Mouse (Mus musculus) adrenal gland, postnatal 25 days (tissue): ENCODE results near the gene Spag7. TPM values are rescaled to one million over a fixed set of nuclear protein-coding genes. Genes with fewer than 3 reads are reported as not detected.

Experiments
- DNase-seq: peaks from one replicate; pipeline ENCODE4 v3.0.0; 2021; ENCODE audit warnings: mixed read lengths
- total RNA-seq: library from RNA; stranded (reverse); gene quantifications from 2 replicates; pipeline ENCODE4 v1.2.3, GENCODE M21; 2021

Spag7 gene
- total RNA-seq, 1 experiment from 2014 or later: 88.3 TPM

DNA sequence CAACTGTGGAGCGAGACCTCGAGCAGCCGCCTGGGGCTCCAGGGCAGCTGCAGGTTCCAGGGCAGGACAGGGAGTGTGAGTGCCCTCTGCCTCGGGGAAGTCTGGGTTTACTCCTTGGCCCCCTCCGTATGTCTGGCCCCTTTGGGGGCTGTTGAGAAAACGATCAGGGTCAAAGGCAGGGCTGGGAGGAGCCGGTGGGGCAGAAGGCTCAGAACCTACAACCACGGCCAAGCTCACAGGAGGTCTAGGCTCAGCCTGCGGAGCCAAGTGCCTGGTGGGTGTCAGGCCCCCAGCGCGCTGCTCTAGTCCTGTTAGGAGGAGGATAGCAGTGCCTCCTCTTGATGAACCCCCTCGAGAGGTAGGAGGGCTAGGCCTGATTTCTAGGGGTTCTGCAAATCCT, 12.0 kb upstream of the Spag7 start:
- DNase-seq: no peak

DNA sequence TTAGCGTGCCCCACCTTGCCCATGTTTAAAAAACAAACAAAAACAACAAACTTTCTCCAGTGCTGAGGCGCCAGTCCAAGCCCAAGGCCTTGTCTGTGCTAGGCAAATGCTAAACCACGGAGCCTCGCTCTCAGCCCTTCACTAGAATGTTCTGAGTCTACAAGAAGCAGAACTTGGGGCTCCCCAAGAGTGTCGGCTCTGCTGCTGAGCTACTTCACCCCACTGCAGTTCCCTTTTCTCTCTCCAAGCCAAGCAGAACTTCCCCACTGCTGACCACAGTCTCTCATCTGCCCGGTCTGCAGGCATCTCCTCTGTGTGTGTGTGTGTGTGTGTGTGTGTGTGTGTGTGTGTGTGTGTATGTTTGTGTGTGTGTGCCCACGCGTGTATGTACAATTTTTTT, 10.7 kb upstream of the Spag7 start:
- no peak for DNase-seq

DNA sequence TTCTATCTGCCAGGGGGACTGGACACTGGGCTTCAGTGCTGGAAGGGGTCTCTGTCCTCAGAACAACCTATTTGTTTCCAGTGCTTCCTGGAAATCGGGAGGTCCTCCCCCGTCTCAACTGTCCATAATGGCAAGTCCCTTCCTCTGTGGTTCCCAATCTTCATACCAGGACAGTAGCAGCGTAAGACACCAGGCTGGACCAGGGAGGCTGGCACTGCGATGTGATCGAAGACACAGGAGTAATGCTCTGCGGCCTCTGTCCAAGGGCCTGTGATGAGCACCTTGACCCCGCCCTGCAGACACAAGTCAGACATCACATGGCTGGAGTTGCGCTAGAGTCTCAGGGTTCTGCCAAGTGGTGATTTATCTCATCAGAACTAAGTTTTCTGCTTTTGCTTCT, 10.1 kb upstream of the Spag7 start:
- DNase-seq: no peak

DNA sequence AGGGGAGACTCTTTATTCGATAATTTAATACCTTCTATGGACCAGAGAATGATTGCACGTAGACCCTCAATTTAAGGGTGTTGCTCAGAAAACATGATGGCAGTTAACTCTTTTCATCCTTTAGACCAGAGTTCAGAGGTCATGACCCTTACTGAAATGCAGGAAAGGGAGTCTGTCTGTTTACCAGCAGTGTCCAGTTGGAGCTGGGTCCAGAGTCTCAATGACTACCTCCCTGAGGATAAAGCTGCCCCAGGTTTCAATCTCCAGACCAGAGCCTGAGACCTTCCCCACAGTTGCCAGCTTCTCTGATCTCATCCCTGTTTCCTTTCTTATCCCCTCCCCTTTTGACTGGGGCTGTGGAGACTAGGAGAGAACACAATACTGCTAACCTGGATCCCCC, 9.4 kb upstream of the Spag7 start:
- no peak for DNase-seq

DNA sequence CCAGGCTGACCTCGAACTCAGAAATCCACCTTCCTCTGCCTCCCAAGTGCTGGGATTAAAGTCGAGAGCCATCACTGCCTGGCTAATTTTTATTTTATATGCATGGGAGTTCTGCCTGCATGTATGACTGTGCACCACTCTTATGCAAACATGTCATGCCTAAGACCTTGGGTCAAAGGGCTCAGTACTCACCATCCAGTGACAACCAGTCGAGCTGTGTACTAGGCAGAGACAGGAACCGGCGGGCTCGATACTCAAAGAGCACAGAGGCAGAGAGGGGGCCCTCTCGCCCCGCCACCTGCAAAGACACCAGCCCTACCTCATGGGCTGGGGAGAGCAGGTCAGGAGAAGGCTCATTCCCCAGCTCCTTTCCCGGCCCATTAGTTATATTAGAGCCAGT, 8.9 kb upstream of the Spag7 start:
- DNase-seq: no peak

DNA sequence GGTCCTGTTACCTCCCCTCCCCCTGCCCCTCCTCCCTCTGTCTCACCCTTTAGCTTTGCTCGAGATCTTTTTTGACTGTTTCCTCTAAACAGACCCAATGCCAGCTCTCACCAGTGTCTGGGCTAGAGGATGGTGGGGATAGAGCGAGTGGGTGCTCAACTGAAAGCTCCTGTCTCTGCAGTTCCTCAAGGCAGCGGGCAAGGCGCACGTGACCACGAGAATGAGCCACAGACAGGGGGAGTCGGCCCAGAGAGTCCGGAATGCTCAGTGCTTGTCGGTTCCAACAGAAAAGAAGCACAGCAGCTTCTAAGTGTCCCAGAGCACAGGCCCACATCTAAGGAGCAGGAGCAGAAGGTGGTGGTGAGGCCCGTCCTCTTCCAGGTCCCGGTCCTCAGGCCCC, 5.3 kb upstream of the Spag7 start:
- no peak for DNase-seq

DNA sequence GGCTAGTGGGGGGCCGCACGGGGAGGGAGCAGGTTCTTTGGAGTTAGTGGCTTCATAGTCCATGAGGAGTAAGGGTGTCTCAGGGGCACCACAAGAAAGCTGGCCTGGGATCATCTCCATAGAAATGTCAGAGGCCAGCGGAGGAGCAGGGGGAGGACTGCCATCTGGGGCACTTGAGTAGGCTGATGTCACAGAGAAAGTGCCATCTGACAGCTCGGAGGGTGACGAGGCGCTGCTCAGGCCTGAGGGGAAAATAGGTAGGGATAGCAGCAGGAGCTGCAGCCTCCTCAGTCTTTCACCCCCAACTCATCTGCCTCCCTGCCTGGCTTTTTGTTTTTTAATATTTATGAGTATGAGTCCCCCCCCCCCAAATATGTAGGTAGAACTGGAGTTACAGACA, 4.8 kb upstream of the Spag7 start:
- DNase-seq: no peak

DNA sequence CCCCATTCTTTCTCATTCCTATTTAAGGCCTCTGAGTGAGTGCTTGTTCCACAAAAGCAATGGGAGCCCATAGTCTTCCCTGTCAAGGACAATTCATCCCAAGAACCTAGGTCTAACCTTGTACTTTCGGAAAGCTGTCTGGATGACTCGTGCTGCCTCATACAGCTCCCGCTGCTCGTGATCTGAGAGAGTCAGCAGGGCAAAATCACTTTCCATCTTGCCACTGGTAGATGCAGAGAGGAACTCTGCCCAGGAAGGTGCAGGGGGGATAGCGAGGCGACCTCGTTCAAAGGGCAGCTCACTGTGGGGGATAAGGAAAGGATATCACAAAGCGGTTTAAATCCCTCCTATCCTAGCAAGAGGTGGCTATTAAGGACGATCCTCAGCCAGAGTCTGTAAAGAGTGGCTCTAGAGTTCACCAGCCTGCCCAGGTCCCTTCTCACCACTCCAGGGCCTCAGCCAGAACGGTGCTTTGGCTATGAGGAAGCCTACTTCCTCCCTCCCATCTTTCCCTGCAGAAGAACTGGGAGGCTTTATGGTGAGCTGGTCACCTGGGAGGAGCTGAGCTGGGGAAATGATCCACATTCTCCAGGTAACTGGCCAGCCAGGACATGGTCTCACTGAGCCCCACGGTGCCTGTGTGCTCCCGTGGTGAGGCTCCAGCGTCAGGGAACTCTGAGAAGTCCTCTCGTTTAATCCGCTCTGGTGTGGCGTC, 2.3 kb upstream of the Spag7 start:
- DNase-seq: no peak

DNA sequence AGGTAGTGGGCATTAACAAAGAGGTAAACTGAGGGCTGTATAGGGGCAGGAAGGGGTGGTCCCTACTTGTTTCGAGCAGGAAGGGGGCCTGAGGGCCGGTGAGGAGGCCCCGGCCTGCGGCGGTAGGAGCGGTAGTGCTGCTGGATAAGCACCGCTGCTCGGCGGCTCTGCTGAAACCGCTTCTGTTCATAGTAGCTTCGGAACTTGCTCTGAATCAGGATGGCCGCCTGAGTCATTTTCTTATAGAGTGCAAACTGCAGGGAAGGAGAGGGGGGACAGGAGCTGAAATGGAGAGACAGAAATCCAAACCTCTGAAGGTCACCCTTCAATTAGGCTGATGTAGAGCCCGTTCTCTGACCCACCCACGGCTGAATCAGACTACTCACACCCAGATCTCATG, 1.3 kb upstream of the Spag7 start:
- DNase-seq: no peak

DNA sequence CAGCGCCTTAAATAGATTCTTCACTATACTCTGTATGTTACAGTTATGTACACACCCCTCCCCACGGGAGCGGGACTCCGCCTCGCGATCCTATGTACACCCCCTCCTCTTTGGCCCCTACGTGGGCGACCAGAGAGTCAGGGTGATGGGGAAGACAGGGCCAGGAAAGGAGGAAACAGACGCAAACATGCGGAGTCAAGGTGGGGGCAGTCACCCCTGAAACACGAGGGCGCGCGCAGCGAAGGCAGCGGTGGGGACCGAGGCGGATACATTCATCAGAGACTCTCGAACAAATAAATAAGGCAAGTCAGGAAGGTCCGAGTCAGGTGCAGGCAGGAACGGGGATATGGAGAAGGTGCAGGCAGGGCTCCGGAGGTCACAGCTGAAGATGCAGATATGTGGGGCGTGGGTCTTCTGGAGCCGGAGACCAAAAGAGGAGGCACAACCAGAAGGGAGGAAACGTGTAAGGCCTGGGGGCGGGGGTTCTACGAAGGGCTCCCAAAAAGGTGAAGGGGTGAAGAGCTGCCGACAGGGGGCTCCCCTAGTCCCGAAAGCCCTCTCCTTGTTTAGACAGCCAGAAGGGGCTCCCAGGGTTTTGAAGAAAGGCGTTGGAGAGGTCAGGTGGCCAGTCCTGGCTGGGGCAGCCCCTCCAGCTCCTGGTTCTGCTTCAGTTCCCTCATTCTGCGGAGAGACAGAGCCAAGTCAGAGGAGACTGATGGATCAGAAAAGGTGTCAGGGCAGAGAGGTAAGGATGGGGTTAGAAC, 548 bp upstream of the Spag7 start:
- peak; percentile 73 for DNase-seq

DNA sequence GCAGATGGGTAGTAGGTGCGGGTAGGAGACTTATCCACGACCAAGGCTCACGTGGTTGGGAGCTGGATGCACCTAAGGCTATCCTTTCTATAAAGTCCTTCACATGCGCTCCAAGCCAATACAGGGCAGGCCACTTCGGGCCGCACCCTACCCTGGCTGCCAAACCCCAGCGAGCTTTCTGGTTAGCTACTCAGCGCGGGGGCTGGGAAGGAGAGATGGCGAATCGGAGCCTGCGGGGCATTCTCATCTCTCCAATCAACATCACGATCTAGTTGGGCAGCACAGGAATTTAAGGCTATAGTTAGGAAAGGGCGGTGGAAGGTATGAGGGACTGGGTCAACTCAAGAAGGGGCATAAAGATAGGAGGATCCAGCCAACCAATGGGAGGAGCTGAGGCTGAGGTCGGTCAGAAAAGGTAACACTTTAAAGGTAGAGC, 863 bp downstream of the Spag7 start:
- DNase-seq: peak; percentile 67

DNA sequence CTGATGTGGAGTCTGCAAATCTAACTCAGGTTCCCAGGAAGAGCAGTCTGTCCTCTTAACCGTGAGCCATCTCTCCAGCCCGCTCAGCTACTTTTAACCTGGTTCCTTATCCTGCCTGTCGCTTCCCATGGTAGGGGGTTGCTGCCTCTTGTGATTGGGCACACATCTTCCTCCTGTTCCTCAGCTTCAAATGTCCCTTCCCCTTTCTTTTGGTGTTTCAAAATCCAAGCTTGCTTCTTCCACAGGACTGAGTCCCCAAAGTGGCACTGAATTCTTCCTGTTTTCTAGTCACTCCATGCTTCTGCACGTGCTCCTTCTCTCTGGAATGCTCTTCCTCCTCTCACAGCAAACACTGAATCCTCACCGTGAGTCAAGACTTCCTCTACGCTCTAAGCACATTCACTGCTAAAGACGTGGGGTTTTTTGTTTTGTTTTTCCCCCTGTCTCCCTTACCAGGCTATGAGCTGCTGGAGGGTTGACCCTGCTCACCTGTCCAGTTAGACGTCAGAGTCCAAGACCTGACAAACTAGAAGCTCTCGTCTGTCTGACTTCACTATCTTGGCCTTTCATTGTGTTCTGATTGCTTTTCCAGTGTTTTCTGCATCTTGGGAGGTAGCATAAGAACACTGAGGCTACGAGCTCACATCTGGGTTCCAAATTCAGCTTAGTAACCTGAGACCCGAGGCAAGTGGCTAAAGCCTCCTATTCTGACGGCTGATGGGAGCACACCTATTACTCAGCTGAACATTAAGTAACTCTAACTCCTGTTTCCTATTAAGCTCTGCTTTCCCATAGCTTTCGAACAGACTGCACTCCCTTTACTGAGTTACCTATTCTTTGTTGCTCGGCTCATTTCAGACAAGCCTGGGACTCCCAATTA, 1.7 kb downstream of the Spag7 start:
- no peak for DNase-seq

DNA sequence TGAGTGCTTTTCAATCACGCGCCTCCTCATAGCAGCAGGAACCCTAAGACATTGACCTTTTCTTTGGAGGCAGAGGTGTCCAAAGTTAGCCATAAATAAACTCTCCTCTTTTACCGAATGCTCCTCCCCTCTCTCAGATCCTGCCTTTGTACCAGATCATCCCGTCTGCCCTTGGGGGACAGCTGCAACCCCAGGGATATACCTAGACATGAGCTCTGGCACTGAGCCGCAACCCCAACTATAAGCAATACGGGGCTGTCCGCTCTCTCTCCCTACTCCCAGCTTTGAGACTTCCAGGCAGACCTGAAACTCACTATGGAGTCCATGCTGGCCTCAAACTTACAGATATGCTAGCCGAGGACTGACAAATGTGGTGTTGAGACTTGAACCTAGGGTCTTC, 2.5 kb downstream of the Spag7 start:
- DNase-seq: no peak

DNA sequence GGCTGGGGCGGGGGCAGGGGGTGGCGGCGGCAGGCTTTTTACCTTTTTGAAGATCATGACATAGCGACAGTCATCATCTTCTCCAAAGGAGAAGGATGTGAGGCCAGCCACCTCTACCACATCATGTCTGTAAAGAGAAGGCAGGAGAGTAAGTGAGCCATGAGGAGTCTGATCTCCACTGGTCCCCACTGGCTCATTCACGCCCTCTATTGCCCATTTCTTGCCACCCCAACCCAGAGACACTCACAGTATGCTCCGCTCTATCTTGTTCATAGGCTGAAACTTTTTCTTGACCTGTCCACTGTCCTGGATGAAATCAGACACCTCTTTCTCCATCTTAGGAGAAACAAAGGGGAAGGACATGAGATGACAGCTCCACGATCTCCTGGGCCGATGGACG, 4.5 kb downstream of the Spag7 start:
- DNase-seq: no peak

DNA sequence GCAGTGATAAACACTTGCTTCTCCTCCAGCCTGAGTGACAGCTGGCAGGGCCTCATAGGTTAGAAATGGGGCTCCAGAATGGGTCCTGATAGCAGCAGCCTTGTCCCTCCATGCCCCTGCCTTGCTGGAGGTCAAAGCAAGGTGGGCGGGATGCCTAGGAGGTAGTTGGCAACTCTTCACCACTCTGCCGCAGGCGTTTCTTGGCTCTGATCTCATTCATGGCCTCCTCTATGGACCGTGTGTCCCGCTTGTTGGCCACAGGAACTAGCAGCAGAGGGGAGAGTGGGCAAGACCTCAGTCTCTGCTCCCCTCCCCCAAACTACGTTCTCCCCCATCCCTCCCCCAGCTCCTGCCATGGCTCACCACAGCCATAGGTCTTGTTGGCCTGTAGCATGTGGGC, 5.3 kb downstream of the Spag7 start:
- DNase-seq: no peak

DNA sequence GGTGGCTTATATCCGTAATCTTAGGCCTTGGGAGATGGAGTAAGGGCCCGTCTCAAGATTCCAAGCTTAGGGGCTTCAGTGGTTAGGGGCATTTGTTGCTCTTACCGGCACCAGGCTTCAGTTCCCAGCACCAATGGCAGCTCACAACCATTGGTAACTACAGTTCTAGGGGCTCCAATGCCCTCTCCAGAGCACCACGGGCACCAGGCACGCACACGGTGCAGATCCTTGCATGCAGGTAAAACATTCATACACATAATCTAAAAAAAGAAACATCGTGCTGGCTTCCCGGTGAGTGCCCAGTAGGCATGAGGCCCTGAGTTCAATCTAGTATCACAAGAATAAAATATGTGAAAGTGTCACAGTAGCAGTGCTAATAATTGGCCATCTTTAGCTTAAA, 6.1 kb downstream of the Spag7 start:
- no peak for DNase-seq

DNA sequence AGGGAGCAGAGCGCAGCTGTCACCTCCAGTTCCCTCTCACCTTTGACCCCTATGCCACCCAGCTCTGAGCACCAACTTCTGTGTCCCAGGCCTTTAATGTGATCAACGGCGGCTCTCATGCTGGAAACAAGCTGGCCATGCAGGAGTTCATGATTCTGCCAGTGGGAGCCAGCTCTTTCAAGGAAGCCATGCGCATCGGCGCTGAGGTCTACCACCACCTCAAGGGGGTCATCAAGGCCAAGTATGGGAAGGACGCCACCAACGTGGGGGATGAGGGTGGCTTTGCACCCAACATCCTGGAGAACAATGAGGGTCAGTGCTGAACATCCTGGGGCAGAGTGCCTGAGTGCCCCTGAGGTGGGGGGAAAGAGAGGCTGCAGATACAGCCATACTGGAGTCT, 8.6 kb downstream of the Spag7 start:
- DNase-seq: no peak

DNA sequence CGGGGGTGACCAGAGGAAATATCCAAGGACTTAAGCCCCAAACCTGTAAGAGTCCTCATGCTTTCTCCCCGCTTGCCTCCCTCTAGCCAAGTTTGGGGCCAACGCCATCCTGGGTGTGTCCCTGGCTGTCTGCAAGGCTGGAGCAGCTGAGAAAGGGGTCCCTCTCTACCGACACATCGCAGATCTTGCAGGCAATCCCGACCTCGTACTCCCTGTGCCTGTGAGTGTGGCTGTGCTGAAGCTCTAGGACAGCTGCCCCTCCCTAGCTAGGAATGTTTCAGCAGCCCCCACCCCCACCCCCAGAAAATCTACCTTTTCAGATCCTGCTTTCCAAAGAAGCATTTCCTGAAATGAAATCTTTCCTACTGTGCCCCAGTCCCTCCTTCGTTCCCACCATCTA, 10.3 kb downstream of the Spag7 start:
- no peak for DNase-seq

DNA sequence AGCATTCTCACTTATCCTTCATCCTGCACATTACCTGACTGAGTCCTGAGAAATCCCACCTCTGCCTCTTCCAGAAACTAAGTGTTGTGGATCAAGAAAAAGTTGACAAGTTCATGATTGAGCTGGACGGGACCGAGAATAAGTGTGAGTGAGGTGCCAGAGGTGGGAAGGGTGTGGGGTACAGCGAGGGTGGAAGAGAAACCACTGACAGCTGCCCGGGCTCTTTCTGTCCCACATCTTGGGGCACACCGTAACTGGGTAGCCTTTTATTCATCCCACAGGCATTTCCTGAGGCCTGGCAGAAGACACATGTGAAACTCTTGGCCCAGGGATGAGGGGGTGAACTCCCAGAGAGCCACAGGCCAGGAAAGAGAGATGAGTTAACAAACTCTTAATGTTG, 10.7 kb downstream of the Spag7 start:
- DNase-seq: no peak

DNA sequence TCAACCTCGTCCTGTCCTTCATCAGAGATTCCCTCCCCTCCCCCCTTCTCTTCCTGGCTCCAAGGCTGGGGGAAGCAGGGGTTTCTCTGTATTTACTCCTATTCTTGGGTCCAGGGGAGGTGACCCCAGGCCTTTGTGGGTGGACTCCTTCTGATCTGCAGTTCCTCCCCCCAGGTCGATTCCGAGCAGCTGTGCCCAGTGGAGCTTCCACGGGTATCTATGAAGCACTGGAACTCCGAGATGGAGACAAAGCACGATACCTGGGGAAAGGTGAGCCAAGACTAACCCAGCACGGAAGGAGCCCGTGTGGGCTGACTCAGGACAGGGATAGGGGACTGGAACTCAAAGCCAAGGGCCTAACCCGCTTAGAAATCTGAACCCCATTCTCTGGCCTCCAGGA, 11.2 kb downstream of the Spag7 start:
- DNase-seq: no peak

DNA sequence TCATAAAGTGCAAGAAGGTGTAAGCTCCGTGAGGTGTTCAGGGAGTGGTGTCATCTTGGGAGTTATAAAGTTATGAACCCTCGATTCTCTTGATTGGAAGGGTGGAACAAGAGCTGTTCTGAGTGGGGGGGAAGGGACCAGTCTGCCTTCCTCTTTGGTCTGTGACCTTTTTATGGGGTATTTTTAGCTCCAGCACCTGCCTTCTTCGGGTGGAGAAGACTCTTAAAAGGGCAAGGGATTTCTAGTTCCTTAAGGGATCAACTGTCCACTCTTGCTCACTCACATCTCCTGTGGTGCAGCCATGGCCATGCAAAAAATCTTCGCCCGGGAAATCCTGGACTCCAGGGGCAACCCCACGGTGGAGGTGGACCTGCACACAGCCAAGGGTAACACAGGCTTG, 11.6 kb downstream of the Spag7 start:
- DNase-seq: no peak

DNA sequence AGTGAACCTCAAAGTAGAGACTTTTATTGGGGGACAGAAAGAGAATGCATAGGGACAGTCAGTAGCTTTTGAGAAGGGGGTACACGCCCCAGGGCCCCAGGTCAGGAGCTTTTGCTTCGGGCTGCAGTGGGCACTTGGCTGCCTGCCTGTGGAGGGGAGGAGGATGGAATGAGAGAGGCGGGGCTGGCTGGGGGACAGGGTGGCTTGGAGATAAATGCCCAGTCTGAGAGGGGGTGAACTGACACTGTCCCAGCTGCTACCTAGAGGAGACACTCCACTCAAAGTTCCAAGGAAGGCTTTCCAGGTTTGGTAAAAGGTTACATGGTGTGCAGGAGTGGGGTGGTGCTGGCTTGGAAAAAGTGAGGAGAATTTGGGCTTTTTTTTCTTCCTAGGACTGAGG, 12.3 kb downstream of the Spag7 start, which contains the start of gene Eno3:
Gene Eno3 (plus strand): TSS at position 239 of the 400 bp plus-strand sequence.
- DNase-seq: no peak

DNA sequence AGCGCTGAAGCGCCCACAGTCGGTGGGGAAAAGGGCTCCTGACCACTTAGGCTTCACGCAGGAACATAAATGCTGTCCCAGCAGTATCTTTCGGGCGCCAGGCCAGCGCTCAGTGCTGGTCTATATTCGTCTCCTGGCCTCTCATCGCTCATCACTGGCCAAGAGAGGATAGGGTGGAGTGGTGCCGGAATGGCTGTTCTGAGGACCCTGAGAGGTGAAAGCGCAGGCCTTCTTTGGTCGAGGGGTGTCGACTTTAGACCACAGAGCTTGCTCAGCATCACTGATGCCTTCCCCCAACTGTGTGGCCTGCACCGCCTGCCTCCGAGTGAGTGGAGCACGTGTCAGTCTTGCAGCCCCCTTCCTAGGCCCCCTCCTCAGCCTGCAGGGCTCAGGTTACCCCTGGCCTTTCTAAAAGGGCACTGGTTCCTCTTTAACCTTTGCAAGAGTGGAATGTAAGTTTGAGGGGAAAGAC, 12.7 kb downstream of the Spag7 start:
- DNase-seq: peak; percentile 52
